Mouse (Mus musculus) lung, postnatal 0 days (tissue): ENCODE data around the gene Egfl7.

Experiments
- CTCF ChIP-seq: IDR thresholded peaks from 2 replicates; pipeline ENCODE4 v1.5.1; 2016; ENCODE audit warnings: antibody characterized with exemption, mild to moderate bottlenecking
- EP300 ChIP-seq: IDR thresholded peaks from 2 replicates; pipeline ENCODE4 v1.6.1; 2016; ENCODE audit warnings: antibody characterized with exemption, mild to moderate bottlenecking, control low read depth

DNA sequence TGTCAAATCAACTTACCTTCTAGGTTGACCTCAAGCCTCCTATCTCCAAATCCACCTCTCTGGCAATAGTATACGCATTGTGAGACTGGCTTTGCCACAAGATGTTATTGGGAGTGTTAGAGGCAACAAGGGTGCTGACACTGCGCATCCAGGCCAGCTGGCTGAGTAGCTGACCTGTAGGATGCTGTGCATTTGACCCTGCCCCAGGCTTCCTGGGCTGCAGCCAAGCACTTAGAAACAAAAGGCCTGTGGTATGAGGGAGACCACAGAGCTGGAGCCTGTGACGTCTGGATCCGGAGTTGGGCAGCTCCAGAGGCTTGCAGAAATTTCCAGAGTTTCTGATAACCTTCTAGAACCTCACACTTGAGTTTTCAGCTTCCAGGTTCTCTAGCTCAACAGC, 36.7 kb upstream of the Egfl7 start:
- TF ChIP-seq CTCF = no peak
- no peak for TF ChIP-seq EP300
